Comparison of ENCODE assay signal across 19 mouse cellular contexts in the genomic region with DNA sequence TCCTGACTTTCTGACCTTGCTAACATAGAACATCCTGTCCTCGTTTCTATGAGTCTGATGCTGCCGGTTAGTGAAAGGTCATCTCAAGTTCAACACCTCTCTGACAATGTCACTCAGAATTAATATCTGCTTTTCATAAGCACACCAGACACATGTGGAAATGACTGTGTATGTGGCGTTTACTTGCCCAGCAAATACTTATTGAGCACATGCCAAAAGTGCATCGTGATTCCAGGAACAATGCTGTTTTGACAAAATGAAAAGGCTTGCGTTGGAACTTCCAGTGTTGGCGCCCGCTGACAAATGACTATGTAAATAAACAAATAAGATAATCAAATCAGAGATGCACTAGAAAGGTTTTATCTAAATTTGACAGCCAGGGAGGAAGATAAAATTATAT. TPM values are rescaled to one million over a fixed set of nuclear protein-coding genes. Genes with fewer than 3 reads are reported as not detected.
"Had no signal": no experiment of that assay in that cellular context is flagged by ENCODE, and none has a peak within 500 bp of the region (broad histone marks: within the 10 kb centered on the region; RNA-seq: fewer than 3 reads in every experiment).

No protein-coding gene starts in this region.

- ATAC-seq: liver, embryonic 12.5 days; midbrain, embryonic 15.5 days had no signal

- H3K27me3 ChIP-seq: kidney, embryonic 15.5 days; limb, embryonic 13.5 days; liver, embryonic 12.5 days; liver, embryonic 15.5 days; midbrain, embryonic 12.5 days; midbrain, embryonic 15.5 days; neural tube, embryonic 12.5 days; neural tube, embryonic 15.5 days had no signal

- DNase-seq: kidney, adult 11 months; kidney, adult 8-10 months; kidney, postnatal 10 days; liver; thymus, adult 18-20 months; thymus, postnatal 36 days had no signal

- H3K27ac ChIP-seq: kidney, embryonic 15.5 days; limb, embryonic 10.5 days; limb, embryonic 13.5 days; liver, embryonic 12.5 days; liver, embryonic 15.5 days; macrophage; midbrain, embryonic 12.5 days; midbrain, embryonic 15.5 days; neural tube, embryonic 12.5 days; neural tube, embryonic 15.5 days had no signal

- H3K9ac ChIP-seq: kidney, embryonic 15.5 days; limb, embryonic 13.5 days; liver, embryonic 12.5 days; liver, embryonic 15.5 days; midbrain, embryonic 12.5 days; midbrain, embryonic 15.5 days; neural tube, embryonic 12.5 days; neural tube, embryonic 15.5 days had no signal

- H3K4me1 ChIP-seq: kidney, embryonic 15.5 days; limb, embryonic 10.5 days; limb, embryonic 13.5 days; liver, embryonic 12.5 days; liver, embryonic 15.5 days; midbrain, embryonic 12.5 days; midbrain, embryonic 15.5 days; neural tube, embryonic 12.5 days; neural tube, embryonic 15.5 days had no signal

- H3K9me3 ChIP-seq: kidney, embryonic 15.5 days; limb, embryonic 10.5 days; limb, embryonic 13.5 days; liver, embryonic 12.5 days; liver, embryonic 15.5 days; midbrain, embryonic 12.5 days; midbrain, embryonic 15.5 days; neural tube, embryonic 12.5 days; neural tube, embryonic 15.5 days had no signal

- H3K4me3 ChIP-seq: kidney, embryonic 15.5 days; limb, embryonic 10.5 days; limb, embryonic 13.5 days; liver, embryonic 12.5 days; liver, embryonic 15.5 days; midbrain, embryonic 12.5 days; midbrain, embryonic 15.5 days; neural tube, embryonic 12.5 days; neural tube, embryonic 15.5 days had no signal

- H3K36me3 ChIP-seq: kidney, embryonic 15.5 days; limb, embryonic 10.5 days; limb, embryonic 13.5 days; liver, embryonic 12.5 days; liver, embryonic 15.5 days; midbrain, embryonic 12.5 days; midbrain, embryonic 15.5 days; neural tube, embryonic 12.5 days; neural tube, embryonic 15.5 days had no signal

- H3K4me2 ChIP-seq: kidney, embryonic 15.5 days; limb, embryonic 13.5 days; liver, embryonic 12.5 days; liver, embryonic 15.5 days; midbrain, embryonic 12.5 days; midbrain, embryonic 15.5 days; neural tube, embryonic 12.5 days; neural tube, embryonic 15.5 days had no signal

RNA-seq across cellular contexts. Expression of a gene that starts 5.8 kb away (rescaled TPM):
- total RNA-seq: megakaryocyte, adult 5-6 weeks had no signal
- polyA plus RNA-seq: liver, embryonic 15.5 days; macrophage; small intestine, adult 2 months; spleen, adult 2 months had no signal
